Mouse (Mus musculus) embryonic facial prominence, embryonic 10.5 days (tissue): Measurements from ENCODE around the gene Gimap4. TPM values are rescaled to one million over a fixed set of nuclear protein-coding genes. Genes with fewer than 3 reads are reported as not detected.

Experiments
- DNase-seq: peaks from one replicate; pipeline ENCODE4 v3.0.0-alpha.2; 2017; ENCODE audit warnings: low spot score
- H3K27ac ChIP-seq: fragments of 300-500 bp; sonication (generic); replicated peaks from 2 replicates; pipeline ENCODE4 v1.5.1; 2016; ENCODE audit warnings: mild to moderate bottlenecking
- H3K27me3 ChIP-seq: fragments of 300-500 bp; sonication (generic); replicated peaks from 2 replicates; pipeline ENCODE4 v1.6.1; 2016; ENCODE audit warnings: low read depth, mild to moderate bottlenecking; ENCODE audit not compliant: poor library complexity, severe bottlenecking
- H3K36me3 ChIP-seq: fragments of 300-500 bp; sonication (generic); replicated peaks from 2 replicates; pipeline ENCODE4 v1.6.1; 2016; ENCODE audit warnings: mild to moderate bottlenecking, moderate library complexity
- H3K4me1 ChIP-seq: fragments of 300-500 bp; sonication (generic); 2 replicates; pipeline ENCODE4 v1.6.1; 2016
- H3K4me3 ChIP-seq: fragments of 300-500 bp; sonication (generic); 2 replicates; pipeline ENCODE4 v1.5.1; 2016; ENCODE audit warnings: mild to moderate bottlenecking, moderate library complexity
- H3K9me3 ChIP-seq: fragments of 300-500 bp; sonication (generic); 2 replicates; pipeline ENCODE4 v1.6.1; 2016; ENCODE audit warnings: mild to moderate bottlenecking
- WGBS: fragments of 180-500 bp; shearing (Covaris S2); methylation state at CpG from one replicate; pipeline ENCODE4 v1.1.7; 2016; 5-methylcytosine and 5-hydroxymethylcytosine counted together
- polyA plus RNA-seq: library from polyadenylated mRNA; unstranded; fragments of >200 nt; fragmentation: Nextera tagmentation; extraction: Ambion mirVana; gene quantifications from 2 replicates; pipeline ENCODE4 v1.2.1, GENCODE M21; 2016

The Gimap4 gene
- 7.4 and 7.5 TPM in 2 replicates for polyA plus RNA-seq

- DNase-seq, result no peak
- H3K27ac ChIP-seq, result no peak within 1 kb of the TSS
Measured at GRCm38 (mm10) chr6:48684319-48684718, at the start of gene Gimap4. Gene Gimap4 (plus strand): TSS chr6:48684549.

GRCm38 (mm10) chr6:48635105-48635504 is 49.2 kb upstream of the Gimap4 start:
- 90% methylated on average over 2 of the region's 2 CpGs for WGBS
- no peaks in the 10 kb centered on the region for H3K36me3 ChIP-seq
- H3K27ac ChIP-seq, result no peak overlapping the region
- no peaks in the 10 kb centered on the region for H3K9me3 ChIP-seq
- H3K4me3 ChIP-seq, result no peak overlapping the region
- peaks cover 29% of the 10 kb centered on the region for H3K27me3 ChIP-seq
- H3K4me1 ChIP-seq, result peaks cover 19% of the 10 kb centered on the region
- no peak for DNase-seq

More at GRCm38 (mm10) chr6:48684319-48684718, at the start of gene Gimap4:
- 75% methylated on average over 5 of the region's 5 CpGs for WGBS
- Histone ChIP-seq H3K9me3 (no peaks in the 10 kb centered on the region), H3K36me3 (no peaks in the 10 kb centered on the region), H3K4me3 (no peak within 1 kb of the TSS), H3K27me3 (no peaks in the 10 kb centered on the region), H3K4me1 (no peaks in the 10 kb centered on the region)

GRCm38 (mm10) chr6:48636515-48636914 is 47.8 kb upstream of the Gimap4 start:
- H3K4me3 ChIP-seq, result no peak overlapping the region
- no peaks in the 10 kb centered on the region for H3K9me3 ChIP-seq
- 27% methylated on average over 6 of the region's 6 CpGs for WGBS
- DNase-seq, result peak; percentile 29
- H3K4me1 ChIP-seq, result peaks cover 19% of the 10 kb centered on the region
- no peaks in the 10 kb centered on the region for H3K36me3 ChIP-seq
- no peak overlapping the region for H3K27ac ChIP-seq
- peaks cover 14% of the 10 kb centered on the region; the same call in 1 of the 2 replicates for H3K27me3 ChIP-seq

- DNase-seq, result no peak
- no peaks in the 10 kb centered on the region for H3K9me3 ChIP-seq
- no peaks in the 10 kb centered on the region for H3K36me3 ChIP-seq
- no peak overlapping the region for H3K27ac ChIP-seq
- 70% methylated on average over 6 of the region's 6 CpGs for whole genome bisulfite sequencing
- H3K4me3 ChIP-seq, result no peak overlapping the region
- H3K4me1 ChIP-seq, result peaks cover 19% of the 10 kb centered on the region
- H3K27me3 ChIP-seq, result peaks cover 2% of the 10 kb centered on the region; the same call in 1 of the 2 replicates
Measured at GRCm38 (mm10) chr6:48637811-48638500, 46.4 kb upstream of the Gimap4 start.

- H3K36me3 ChIP-seq, result no peaks in the 10 kb centered on the region
- no peak overlapping the region for H3K4me3 ChIP-seq
Measured at GRCm38 (mm10) chr6:48638553-48638952, 45.8 kb upstream of the Gimap4 start.

GRCm38 (mm10) chr6:48641391-48641790 is 43.0 kb upstream of the Gimap4 start:
- H3K4me3 ChIP-seq, result no peak overlapping the region
- no peak overlapping the region for H3K27ac ChIP-seq
- DNase-seq, result no peak
- peaks cover 14% of the 10 kb centered on the region for H3K4me1 ChIP-seq
- H3K27me3 ChIP-seq, result peaks cover 9% of the 10 kb centered on the region; the same call in 1 of the 2 replicates
- H3K9me3 ChIP-seq, result no peaks in the 10 kb centered on the region
- no peaks in the 10 kb centered on the region for H3K36me3 ChIP-seq
- WGBS, result 72% methylated on average over 6 of the region's 6 CpGs

More at GRCm38 (mm10) chr6:48638553-48638952, 45.8 kb upstream of the Gimap4 start:
- Histone ChIP-seq H3K9me3 (no peaks in the 10 kb centered on the region), H3K27ac (no peak overlapping the region), H3K4me1 (peaks cover 19% of the 10 kb centered on the region), H3K27me3 (no peaks in the 10 kb centered on the region)
- DNase-seq, result no peak
- WGBS, result 77% methylated on average over 2 of the region's 2 CpGs

- 24% methylated on average over 4 of the region's 4 CpGs for WGBS
- no peaks in the 10 kb centered on the region for H3K36me3 ChIP-seq
- H3K4me1 ChIP-seq, result no peaks in the 10 kb centered on the region; the same call in 1 of the 2 replicates
- peaks cover 9% of the 10 kb centered on the region; the same call in 1 of the 2 replicates for H3K27me3 ChIP-seq
- no peak overlapping the region for H3K4me3 ChIP-seq
- no peaks in the 10 kb centered on the region for H3K9me3 ChIP-seq
- no peak overlapping the region for H3K27ac ChIP-seq
- DNase-seq, result no peak
Measured at GRCm38 (mm10) chr6:48642764-48643292, 41.5 kb upstream of the Gimap4 start.

GRCm38 (mm10) chr6:48645660-48646308 is 38.6 kb upstream of the Gimap4 start:
- H3K36me3 ChIP-seq, result no peaks in the 10 kb centered on the region
- 18% methylated on average over 12 of the region's 12 CpGs for WGBS
- H3K4me1 ChIP-seq, result no peaks in the 10 kb centered on the region
- peak; percentile 73 for DNase-seq
- H3K4me3 ChIP-seq, result no peak overlapping the region
- H3K27me3 ChIP-seq, result peaks cover 9% of the 10 kb centered on the region; the same call in 1 of the 2 replicates
- no peaks in the 10 kb centered on the region for H3K9me3 ChIP-seq
- H3K27ac ChIP-seq, result no peak overlapping the region

GRCm38 (mm10) chr6:48646309-48646690 is 38.0 kb upstream of the Gimap4 start:
- peaks cover 9% of the 10 kb centered on the region; the same call in 1 of the 2 replicates for H3K27me3 ChIP-seq
- no peak overlapping the region for H3K27ac ChIP-seq
- no peaks in the 10 kb centered on the region for H3K9me3 ChIP-seq
- H3K36me3 ChIP-seq, result no peaks in the 10 kb centered on the region
- 83% methylated on average over 4 of the region's 4 CpGs for WGBS
- DNase-seq, result no peak
- no peaks in the 10 kb centered on the region for H3K4me1 ChIP-seq
- H3K4me3 ChIP-seq, result no peak overlapping the region

GRCm38 (mm10) chr6:48646995-48647394 is 37.4 kb upstream of the Gimap4 start, which contains the start of gene Gimap8:
Gene Gimap8 (plus strand): TSS chr6:48647234.
- Histone ChIP-seq H3K4me1 (no peaks in the 10 kb centered on the region), H3K36me3 (no peaks in the 10 kb centered on the region), H3K9me3 (no peaks in the 10 kb centered on the region), H3K4me3 (no peak within 1 kb of the TSS), H3K27me3 (peaks cover 9% of the 10 kb centered on the region; the same call in 1 of the 2 replicates), H3K27ac (no peak within 1 kb of the TSS)
- 50% methylated on average over 3 of the region's 3 CpGs for WGBS
- DNase-seq, result peak; percentile 38

GRCm38 (mm10) chr6:48647611-48648010 is 36.7 kb upstream of the Gimap4 start:
- Histone ChIP-seq H3K9me3 (no peaks in the 10 kb centered on the region), H3K4me1 (no peaks in the 10 kb centered on the region), H3K27me3 (peaks cover 9% of the 10 kb centered on the region; the same call in 1 of the 2 replicates), H3K36me3 (no peaks in the 10 kb centered on the region), H3K27ac (no peak overlapping the region), H3K4me3 (no peak overlapping the region)
- 86% methylated on average over 2 of the region's 2 CpGs for WGBS
- no peak for DNase-seq

- Histone ChIP-seq H3K36me3 (no peaks in the 10 kb centered on the region), H3K9me3 (no peaks in the 10 kb centered on the region), H3K4me1 (no peaks in the 10 kb centered on the region), H3K27me3 (peaks cover 9% of the 10 kb centered on the region; the same call in 1 of the 2 replicates), H3K4me3 (no peak overlapping the region), H3K27ac (no peak overlapping the region)
- WGBS, result 84% methylated on average over 4 of the region's 4 CpGs
- no peak for DNase-seq
Measured at GRCm38 (mm10) chr6:48648779-48649178, 35.6 kb upstream of the Gimap4 start.
